Mouse (Mus musculus): ENCODE results near the gene Defb21. TPM values are rescaled to one million over a fixed set of nuclear protein-coding genes. Genes with fewer than 3 reads are reported as not detected.

The Defb21 gene
- not detected for total RNA-seq (2023)

DNA sequence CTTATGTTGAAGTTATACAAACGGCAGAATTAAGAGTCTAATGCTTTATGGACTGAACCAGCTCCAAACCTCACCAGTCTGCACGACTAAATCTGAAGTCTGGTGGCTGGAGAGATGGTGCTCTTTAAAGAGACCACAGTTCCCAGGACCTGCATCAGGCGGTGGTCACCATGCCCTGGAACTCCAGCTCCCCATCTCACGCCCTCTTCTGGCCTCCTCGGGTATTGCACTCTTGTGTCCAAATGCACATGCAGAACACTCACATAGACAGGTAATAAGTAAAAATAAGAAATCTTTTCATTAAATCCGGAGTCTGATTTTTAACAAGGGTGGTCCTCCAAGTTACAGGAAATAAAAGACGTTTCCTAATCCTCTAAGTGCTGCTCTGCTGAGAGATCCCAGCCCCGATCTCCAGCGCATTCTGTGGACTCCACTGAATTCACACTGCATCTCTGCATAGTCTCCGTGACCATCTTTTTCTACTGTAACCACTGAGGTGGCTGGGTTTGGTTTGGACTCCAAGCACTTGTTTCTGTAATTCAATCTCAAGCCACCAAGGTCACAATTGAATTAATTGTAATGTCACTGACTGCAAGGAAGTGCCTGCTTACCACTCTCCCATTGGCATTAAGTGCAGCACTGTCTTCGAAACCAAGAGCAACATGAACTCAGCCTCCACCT lies at the start of gene Defb21:
Defb21 (plus strand) TSS at position 631 of the 681 bp plus-strand sequence.

DNA sequence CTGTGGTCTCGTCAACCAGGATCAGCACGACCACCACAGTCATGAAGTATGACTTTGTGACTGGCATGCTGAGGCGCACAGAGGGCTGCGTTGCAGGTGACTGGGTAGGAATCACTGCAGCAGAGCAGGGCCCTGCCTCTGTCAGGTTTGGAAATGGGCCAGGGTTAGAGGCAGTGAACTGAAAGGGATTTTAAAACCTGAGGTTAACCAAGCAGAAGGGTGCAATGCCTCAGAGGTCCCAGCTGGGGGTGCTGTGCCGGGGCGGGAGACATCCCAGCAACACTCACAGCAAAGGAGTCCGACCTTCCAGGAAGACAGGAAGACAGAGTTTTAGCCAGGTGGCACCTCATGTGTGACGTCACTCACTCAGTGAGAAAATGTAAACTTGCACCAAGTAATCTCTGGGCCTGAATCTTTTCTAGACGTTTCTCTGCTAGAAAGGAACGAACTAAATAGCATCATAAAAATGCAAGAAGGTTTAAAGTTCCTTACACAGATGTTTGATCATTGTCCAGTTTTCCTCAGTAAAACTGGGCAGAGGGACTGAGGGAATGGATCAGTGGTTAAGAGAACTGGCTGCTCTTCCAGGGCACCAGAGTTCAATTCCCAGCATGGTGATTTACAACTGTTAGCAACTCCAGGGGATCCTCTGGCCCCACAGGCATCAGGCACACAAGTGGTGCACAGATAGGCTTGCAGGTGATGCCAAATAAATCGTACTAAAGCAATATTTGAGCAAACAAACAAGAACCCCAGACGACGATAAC lies 32.4 kb upstream of the Defb21 start, which contains the start of gene Defb29:
Defb29 (minus strand) TSS at position 155 of the 767 bp plus-strand sequence.

DNA sequence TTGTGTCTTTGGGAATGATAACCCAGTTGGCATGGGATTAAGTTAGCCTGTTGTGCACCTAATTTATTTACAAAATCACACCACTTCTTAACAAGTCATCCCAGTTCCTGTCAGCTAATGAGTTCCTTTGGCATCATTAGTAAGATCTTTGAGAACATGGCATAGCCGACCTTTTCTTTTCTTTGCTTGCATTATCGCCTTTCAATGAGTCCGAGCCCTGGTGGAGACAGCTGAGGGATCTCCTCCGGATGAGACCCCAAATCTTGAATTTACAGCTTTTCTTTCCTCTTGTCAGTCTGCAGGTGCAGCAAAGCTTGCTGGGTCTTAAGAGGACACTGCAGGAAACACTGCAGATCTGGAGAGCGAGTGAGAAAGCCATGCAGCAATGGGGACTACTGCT lies 3.5 kb upstream of the Defb21 start, which contains the start of gene Gm17416:
Gm17416 (plus strand) TSS at position 301 of the 400 bp plus-strand sequence.

GRCm38 (mm10) chr2:152580107-152580506 lies 7.6 kb downstream of the Defb21 start, which contains the start of gene Defb19:
Gene Defb19, minus strand, starts transcription at chr2:152580312.

DNA sequence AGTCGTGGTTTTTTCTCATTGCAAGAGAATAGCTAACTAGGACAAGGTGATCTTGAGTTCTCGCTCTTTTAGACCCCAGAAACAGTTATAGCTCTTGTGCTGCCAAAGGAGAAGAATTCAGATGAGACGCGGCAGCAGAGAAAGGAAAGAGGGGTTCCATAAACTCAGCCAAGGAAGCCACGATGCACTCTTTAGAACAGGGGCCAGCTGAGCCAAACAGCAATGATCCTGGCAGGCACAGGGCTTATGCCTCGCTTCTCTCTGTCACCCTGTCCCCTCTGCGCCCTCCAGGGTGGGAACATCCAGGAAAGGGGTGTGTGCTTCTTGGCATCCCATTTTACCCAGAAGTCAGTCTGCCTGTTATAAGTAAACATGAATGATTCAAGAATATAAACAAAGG lies 26.8 kb downstream of the Defb21 start, which contains the start of gene Defb45:
Defb45 (minus strand) TSS at position 101 of the 400 bp plus-strand sequence.

DNA sequence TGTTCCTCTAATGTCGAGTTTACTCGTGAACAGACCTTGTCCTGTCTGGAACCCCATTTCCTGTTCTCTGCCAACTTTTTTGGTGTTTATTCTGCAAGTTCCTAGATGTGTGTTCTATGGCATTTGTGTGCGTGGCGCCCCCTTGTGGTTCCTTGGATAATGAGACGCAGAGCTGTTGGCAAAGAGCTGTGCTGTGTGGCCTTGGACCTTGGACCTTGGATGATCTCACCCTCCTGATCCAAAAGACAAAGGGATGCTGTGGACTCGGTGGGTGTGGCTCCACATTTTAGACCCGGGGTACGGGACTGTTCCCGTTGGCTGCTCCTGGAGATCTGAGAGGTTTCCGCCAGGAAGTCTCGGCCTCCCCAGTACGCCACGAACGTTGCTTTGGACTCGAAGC lies 31.5 kb downstream of the Defb21 start, which contains the start of gene Defb36:
Defb36 (plus strand) TSS at position 271 of the 400 bp plus-strand sequence.

GRCm38 (mm10) chr2:152622953-152623352 lies 50.4 kb downstream of the Defb21 start, which contains the start of gene Defb25:
Gene Defb25, minus strand, starts transcription at chr2:152623053.

Other genes starting within 250 kb of the Defb21 start
- gene Rbck1, start 240.1 kb upstream of the Defb21 start, total RNA-seq (2023): 100 to 1,000 TPM; 122 to 141 TPM
- gene Trib3, start 228.7 kb upstream of the Defb21 start, total RNA-seq (2023): 1 to 10 TPM; 1.7 to 2.0 TPM
- not detected for gene Nrsn2, start 196.1 kb upstream of the Defb21 start, total RNA-seq (2023)
- under 1 TPM; 0.37 to 0.52 TPM for gene Sox12, start 174.7 kb upstream of the Defb21 start, total RNA-seq (2023)
- 1 to 10 TPM; 1.0 to 1.7 TPM for gene Zcchc3, start 157.7 kb upstream of the Defb21 start, total RNA-seq (2023)
- not detected for gene 6820408C15Rik, start 157.2 kb upstream of the Defb21 start, total RNA-seq (2023)
- not detected for gene Defb23, start 108.1 kb upstream of the Defb21 start, total RNA-seq (2023)
- gene Defb20, start 95.7 kb upstream of the Defb21 start, total RNA-seq (2023): not detected
- gene Defb22, start 82.6 kb upstream of the Defb21 start, total RNA-seq (2023): not detected
- not detected for gene Defb26, start 61.1 kb upstream of the Defb21 start, total RNA-seq (2023)
- not detected for gene Defb28, start 54.5 kb upstream of the Defb21 start, total RNA-seq (2023)
- not detected for gene Defb29, start 32.6 kb upstream of the Defb21 start, total RNA-seq (2023)
- gene Gm17416, start 3.4 kb upstream of the Defb21 start, total RNA-seq (2023): not detected
- not detected for gene Defb19, start 7.6 kb downstream of the Defb21 start, total RNA-seq (2023)
- not detected for gene Defb45, start 26.7 kb downstream of the Defb21 start, total RNA-seq (2023)
- gene Defb36, start 31.6 kb downstream of the Defb21 start, total RNA-seq (2023): not detected
- gene Defb25, start 50.3 kb downstream of the Defb21 start, total RNA-seq (2023): not detected
- gene Rem1, start 54.2 kb downstream of the Defb21 start, total RNA-seq (2023): 10 to 100 TPM; 15.8 to 19.4 TPM
- 100 to 1,000 TPM; 186 to 191 TPM for gene H13, start 96.7 kb downstream of the Defb21 start, total RNA-seq (2023)
- 10 to 100 TPM; 21.4 to 22.3 TPM for gene Mcts2, start 114.3 kb downstream of the Defb21 start, total RNA-seq (2023)
- gene Id1, start 163.5 kb downstream of the Defb21 start, total RNA-seq (2023): 10 to 100 TPM; 46.4 to 77.6 TPM
- not detected for gene Cox4i2, start 181.4 kb downstream of the Defb21 start, total RNA-seq (2023)